Mouse (Mus musculus) kidney, embryonic 15.5 days (tissue): ENCODE results near the gene Atg7. TPM values are rescaled to one million over a fixed set of nuclear protein-coding genes. Genes with fewer than 3 reads are reported as not detected.
A peak's percentile ranks its signal among the peaks of the same experiment; 100 is the strongest.

Source experiments
- ATAC-seq: fragments of 200-750 bp; cut with Nextera tagmentation; replicated peaks from 2 replicates; pipeline ENCODE4 v1.8.0; 2017; ENCODE audit warnings: moderate TSS enrichment; ENCODE audit not compliant: low FRiP score
- H3K27ac ChIP-seq: fragments of 300-500 bp; sonication (generic); 2 replicates; pipeline ENCODE4 v1.5.1; 2015; ENCODE audit warnings: mild to moderate bottlenecking, inconsistent platforms
- H3K27me3 ChIP-seq: fragments of 300-500 bp; sonication (generic); 2 replicates; pipeline ENCODE4 v1.6.1; 2015; ENCODE audit warnings: inconsistent platforms
- H3K36me3 ChIP-seq: fragments of 300-500 bp; sonication (generic); 2 replicates; pipeline ENCODE4 v1.6.1; 2015; ENCODE audit warnings: inconsistent platforms
- H3K4me1 ChIP-seq: fragments of 300-500 bp; sonication (generic); 2 replicates; pipeline ENCODE4 v1.6.1; 2015; ENCODE audit warnings: inconsistent platforms
- H3K4me2 ChIP-seq: fragments of 300-500 bp; sonication (generic); 2 replicates; pipeline ENCODE4 v1.6.1; 2015; ENCODE audit warnings: moderate library complexity, mild to moderate bottlenecking, inconsistent platforms
- H3K4me3 ChIP-seq: fragments of 300-500 bp; sonication (generic); replicated peaks from 2 replicates; pipeline ENCODE4 v1.5.1; 2015; ENCODE audit warnings: mild to moderate bottlenecking, inconsistent platforms
- H3K9ac ChIP-seq: fragments of 300-500 bp; sonication (generic); 2 replicates; pipeline ENCODE4 v1.6.1; 2015; ENCODE audit warnings: mild to moderate bottlenecking, inconsistent platforms
- H3K9me3 ChIP-seq: fragments of 300-500 bp; sonication (generic); replicated peaks from 2 replicates; pipeline ENCODE4 v1.6.1; 2016; ENCODE audit warnings: inconsistent platforms
- WGBS: fragments of 180-500 bp; shearing (Covaris S2); methylation state at CpG from one replicate; pipeline ENCODE4 v1.1.7; 2015; ENCODE audit warnings: mixed read lengths; 5-methylcytosine and 5-hydroxymethylcytosine counted together
- polyA plus RNA-seq: library from polyadenylated mRNA; unstranded; fragments of >200 nt; fragmentation: Nextera tagmentation; extraction: Ambion mirVana; gene quantifications from 2 replicates; pipeline ENCODE4 v1.2.1, GENCODE M21; 2015

Gene Atg7
- polyA plus RNA-seq, 1 experiment from 2014 or later = 23.4 TPM

DNA sequence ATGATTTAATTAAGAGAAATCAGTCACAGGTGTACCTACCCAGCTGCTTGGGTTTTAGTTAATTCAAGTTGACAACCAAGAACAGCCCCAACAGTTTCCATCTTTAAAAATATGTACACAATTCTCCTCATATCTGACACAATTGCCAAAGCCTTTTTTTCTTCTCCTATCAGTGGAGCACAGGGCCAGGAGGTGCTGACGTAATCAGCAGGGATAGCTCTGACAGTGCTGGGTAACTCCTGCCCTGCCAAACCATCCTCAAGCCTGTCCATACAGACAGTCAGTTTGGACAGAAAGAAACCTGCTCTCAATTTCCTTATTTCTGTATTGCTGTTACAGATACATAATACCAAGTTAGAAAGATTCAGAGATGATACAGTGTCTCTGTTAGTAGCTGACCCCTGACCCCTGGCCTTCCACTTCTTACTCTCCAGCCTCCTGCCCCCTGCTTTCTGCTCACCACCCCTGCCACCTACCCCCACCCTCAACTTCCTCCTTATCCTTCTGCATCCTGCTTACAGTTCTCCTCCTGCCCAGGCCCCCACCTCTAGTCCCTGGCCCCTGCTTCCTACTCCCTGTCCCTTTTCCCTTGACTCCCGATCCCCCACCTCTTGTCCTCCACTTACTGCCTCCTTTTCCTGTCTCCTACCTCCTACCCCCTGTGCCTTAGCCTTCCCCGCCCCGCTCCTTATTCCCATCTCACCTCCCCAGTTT lies 16.5 kb downstream of the Atg7 start:
- no peaks in the 10 kb centered on the region for H3K4me1 ChIP-seq
- H3K4me3 ChIP-seq = no peak overlapping the region
- ATAC-seq = no peak; the same call in 1 of the 2 replicates
- no peak overlapping the region for H3K9ac ChIP-seq
- no peaks in the 10 kb centered on the region for H3K36me3 ChIP-seq
- H3K27me3 ChIP-seq = no peaks in the 10 kb centered on the region
- no peak overlapping the region for H3K27ac ChIP-seq
- H3K4me2 ChIP-seq = no peak overlapping the region
- no peaks in the 10 kb centered on the region for H3K9me3 ChIP-seq
- WGBS = 63% methylated on average over 4 of the region's 4 CpGs

DNA sequence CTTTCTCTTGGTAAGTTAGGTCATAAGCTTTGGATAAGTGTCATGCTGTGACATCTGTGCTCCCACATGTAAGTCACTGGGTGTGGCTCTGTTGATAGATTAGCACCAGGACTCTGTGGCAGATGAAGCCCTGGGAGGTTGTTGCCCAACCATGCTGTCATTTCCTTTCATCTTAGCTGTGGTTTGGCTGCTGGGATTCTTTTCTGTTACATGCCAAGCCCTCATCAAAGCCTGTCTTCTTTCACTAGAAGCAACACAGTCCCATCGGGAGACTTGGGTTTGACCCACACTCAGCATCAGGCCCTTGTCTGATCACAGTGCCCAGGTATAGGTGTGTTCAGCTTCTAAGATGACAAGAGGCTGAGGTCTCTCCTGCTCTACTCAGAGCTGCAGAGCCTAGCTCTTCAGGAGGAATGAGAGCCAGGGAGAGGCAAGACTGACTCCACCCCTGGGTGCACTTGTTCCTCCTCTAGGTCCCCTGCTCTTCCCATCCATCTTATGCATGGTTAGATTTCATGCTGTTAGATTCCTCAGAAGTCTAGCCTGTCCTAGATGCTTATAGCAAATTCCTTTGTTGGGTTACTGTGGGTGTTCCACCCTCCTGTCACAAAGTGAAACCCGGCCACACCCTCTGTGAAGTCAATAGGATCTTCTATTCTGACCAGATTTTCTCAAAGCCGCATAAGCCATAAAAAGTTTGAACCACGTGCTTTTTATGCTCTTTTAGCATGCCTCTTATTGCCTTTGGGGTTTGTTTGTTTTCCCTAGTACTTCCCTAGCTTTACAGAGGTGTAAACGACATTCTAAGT lies 17.3 kb downstream of the Atg7 start:
- Histone ChIP-seq H3K9ac (no peak overlapping the region), H3K36me3 (no peaks in the 10 kb centered on the region), H3K4me1 (no peaks in the 10 kb centered on the region), H3K4me3 (no peak overlapping the region), H3K27ac (no peak overlapping the region), H3K9me3 (no peaks in the 10 kb centered on the region), H3K27me3 (no peaks in the 10 kb centered on the region), H3K4me2 (no peak overlapping the region)
- 0 out of 2 replicates have a peak, but pooled peaks have one; percentile 46 for ATAC-seq
- 36% methylated on average over 5 of the region's 5 CpGs for WGBS

DNA sequence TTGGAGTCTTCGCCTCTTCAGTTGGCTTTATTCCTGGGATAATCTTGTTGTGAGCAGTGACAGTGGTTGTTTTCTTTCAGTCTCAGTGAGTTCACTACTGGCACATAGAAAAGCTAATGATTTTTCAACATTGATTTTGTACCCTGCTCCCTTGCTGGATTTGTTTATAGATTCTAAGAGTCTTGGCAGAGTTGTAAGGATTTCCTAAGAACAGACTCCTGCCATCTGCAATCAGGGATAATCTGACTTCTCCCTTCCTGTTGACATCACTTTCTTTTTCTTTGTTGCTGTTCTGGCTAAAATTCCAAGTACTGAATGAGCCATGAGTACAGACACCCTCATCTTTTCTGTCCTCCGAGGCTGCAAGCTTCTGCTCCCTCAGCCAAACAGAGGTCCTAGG lies 20.8 kb downstream of the Atg7 start:
- ATAC-seq = no peak
- 89% methylated on average over 2 of the region's 2 CpGs for WGBS
- Histone ChIP-seq H3K27ac (no peak overlapping the region), H3K4me1 (no peaks in the 10 kb centered on the region), H3K4me3 (no peak overlapping the region), H3K27me3 (no peaks in the 10 kb centered on the region), H3K4me2 (no peak overlapping the region), H3K9me3 (no peaks in the 10 kb centered on the region), H3K9ac (no peak overlapping the region), H3K36me3 (no peaks in the 10 kb centered on the region)

DNA sequence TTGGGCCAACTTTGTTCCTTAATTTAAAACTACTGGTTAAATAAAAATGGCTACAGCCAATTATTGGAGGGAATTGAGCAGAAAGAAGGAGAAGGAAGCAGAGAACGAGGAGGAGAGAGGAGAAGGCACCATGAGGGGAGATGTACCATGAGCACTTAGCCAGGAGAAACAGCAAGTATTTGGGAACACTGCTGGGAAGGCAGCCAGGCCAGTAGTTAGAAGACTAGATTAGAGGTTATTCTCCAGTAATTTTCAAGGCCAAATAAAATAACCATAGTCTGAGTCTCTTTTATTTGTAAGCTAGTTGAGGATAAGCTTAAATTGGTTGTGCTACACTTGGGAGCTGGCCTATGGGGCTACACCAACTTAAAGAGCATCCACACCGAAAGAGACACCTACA lies 21.8 kb downstream of the Atg7 start:
- Histone ChIP-seq H3K27ac (no peak overlapping the region), H3K36me3 (no peaks in the 10 kb centered on the region), H3K9me3 (no peaks in the 10 kb centered on the region), H3K4me1 (no peaks in the 10 kb centered on the region), H3K4me2 (no peak overlapping the region), H3K27me3 (no peaks in the 10 kb centered on the region), H3K4me3 (no peak overlapping the region), H3K9ac (no peak overlapping the region)
- WGBS = 84% methylated on average over 2 of the region's 2 CpGs
- ATAC-seq = no peak

GRCm38 (mm10) chr6:114667518-114667917 lies 24.6 kb downstream of the Atg7 start:
- Histone ChIP-seq H3K36me3 (no peaks in the 10 kb centered on the region), H3K9ac (no peak overlapping the region), H3K27ac (no peak overlapping the region), H3K9me3 (no peaks in the 10 kb centered on the region), H3K4me3 (no peak overlapping the region), H3K4me2 (no peak overlapping the region), H3K4me1 (no peaks in the 10 kb centered on the region), H3K27me3 (no peaks in the 10 kb centered on the region)
- ATAC-seq = no peak
- WGBS = 87% methylated on average over 6 of the region's 6 CpGs

GRCm38 (mm10) chr6:114674771-114675170 lies 31.9 kb downstream of the Atg7 start:
- Histone ChIP-seq H3K27ac (no peak overlapping the region), H3K36me3 (peaks cover 16% of the 10 kb centered on the region), H3K9me3 (peaks cover 3% of the 10 kb centered on the region; the same call in 1 of the 2 replicates), H3K27me3 (no peaks in the 10 kb centered on the region), H3K4me3 (no peak overlapping the region), H3K4me2 (no peak overlapping the region), H3K4me1 (no peaks in the 10 kb centered on the region), H3K9ac (no peak overlapping the region)
- ATAC-seq = no peak

DNA sequence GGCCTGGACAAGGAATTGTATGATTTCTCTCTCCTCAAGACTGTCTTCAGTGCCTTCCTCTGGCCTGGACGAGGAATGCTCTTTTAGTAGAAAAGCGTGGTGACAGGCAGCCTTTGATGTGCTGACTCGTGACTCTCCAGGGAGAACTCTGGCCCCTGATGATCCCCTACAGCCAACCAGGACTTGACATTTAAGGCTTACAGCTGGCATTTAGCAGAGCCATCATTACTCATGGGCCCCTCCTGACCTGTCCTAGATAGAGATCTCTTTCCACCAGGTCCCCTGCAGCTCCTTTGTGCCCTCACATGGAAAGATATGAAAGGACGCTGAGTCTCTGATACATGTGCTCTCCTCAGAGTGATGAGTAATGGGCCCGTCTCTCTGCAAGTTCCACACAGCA lies 33.2 kb downstream of the Atg7 start:
- Histone ChIP-seq H3K36me3 (peaks cover 25% of the 10 kb centered on the region), H3K27me3 (no peaks in the 10 kb centered on the region), H3K9ac (no peak overlapping the region), H3K9me3 (peaks cover 3% of the 10 kb centered on the region; the same call in 1 of the 2 replicates), H3K27ac (no peak overlapping the region), H3K4me3 (no peak overlapping the region), H3K4me2 (no peak overlapping the region), H3K4me1 (no peaks in the 10 kb centered on the region)
- ATAC-seq = no peak
- 42% methylated on average over 5 of the region's 5 CpGs for WGBS

- H3K27me3 ChIP-seq = no peaks in the 10 kb centered on the region
- H3K27ac ChIP-seq = no peak overlapping the region
- WGBS = 77% methylated on average over 9 of the region's 9 CpGs
- no peaks in the 10 kb centered on the region for H3K4me1 ChIP-seq
- no peak overlapping the region for H3K4me3 ChIP-seq
- no peaks in the 10 kb centered on the region for H3K9me3 ChIP-seq
- no peak for ATAC-seq
- no peak overlapping the region for H3K4me2 ChIP-seq
- H3K36me3 ChIP-seq = peaks cover 18% of the 10 kb centered on the region
- H3K9ac ChIP-seq = no peak overlapping the region
Measured at GRCm38 (mm10) chr6:114682092-114682711, 39.3 kb downstream of the Atg7 start.

GRCm38 (mm10) chr6:114683741-114684140 lies 40.8 kb downstream of the Atg7 start:
- Histone ChIP-seq H3K4me2 (no peak overlapping the region), H3K36me3 (peaks cover 18% of the 10 kb centered on the region), H3K27me3 (no peaks in the 10 kb centered on the region), H3K9me3 (no peaks in the 10 kb centered on the region), H3K9ac (no peak overlapping the region), H3K27ac (no peak overlapping the region), H3K4me1 (no peaks in the 10 kb centered on the region), H3K4me3 (no peak overlapping the region)
- 75% methylated on average over 1 of the region's 1 CpGs for WGBS
- ATAC-seq = no peak

GRCm38 (mm10) chr6:114684407-114684806 lies 41.5 kb downstream of the Atg7 start:
- 49% methylated on average over 3 of the region's 3 CpGs for WGBS
- ATAC-seq = no peak
- Histone ChIP-seq H3K36me3 (peaks cover 18% of the 10 kb centered on the region), H3K4me3 (no peak overlapping the region), H3K27ac (no peak overlapping the region), H3K4me1 (no peaks in the 10 kb centered on the region), H3K9ac (no peak overlapping the region), H3K27me3 (no peaks in the 10 kb centered on the region), H3K4me2 (no peak overlapping the region), H3K9me3 (no peaks in the 10 kb centered on the region)

GRCm38 (mm10) chr6:114685412-114685811 lies 42.5 kb downstream of the Atg7 start:
- peaks cover 9% of the 10 kb centered on the region; the same call in 1 of the 2 replicates for H3K36me3 ChIP-seq
- no peak overlapping the region for H3K4me2 ChIP-seq
- H3K9ac ChIP-seq = no peak overlapping the region
- H3K4me1 ChIP-seq = no peaks in the 10 kb centered on the region
- 74% methylated on average over 1 of the region's 1 CpGs for WGBS
- no peaks in the 10 kb centered on the region for H3K9me3 ChIP-seq
- H3K4me3 ChIP-seq = no peak overlapping the region
- no peak overlapping the region for H3K27ac ChIP-seq
- no peaks in the 10 kb centered on the region for H3K27me3 ChIP-seq
- no peak for ATAC-seq

DNA sequence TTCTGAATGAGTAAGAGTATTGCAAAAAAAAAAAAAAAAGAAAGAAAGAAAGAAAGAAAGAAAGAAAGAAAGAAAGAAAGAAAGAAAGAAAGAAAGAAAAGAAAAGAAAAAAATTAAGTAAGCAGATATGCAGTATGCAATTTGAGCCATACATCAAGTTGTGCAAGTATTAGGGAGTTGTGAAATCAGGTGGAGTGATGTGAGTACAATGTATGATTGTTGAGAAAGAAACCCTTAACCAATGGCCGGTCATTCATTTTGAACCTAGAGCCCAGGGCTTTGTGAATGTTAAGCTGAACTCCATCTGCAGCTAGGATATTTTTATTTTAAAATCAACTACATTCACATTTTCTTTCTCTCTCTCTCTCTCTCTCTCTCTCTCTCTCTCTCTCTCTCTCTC lies 44.1 kb downstream of the Atg7 start:
- 82% methylated on average over 1 of the region's 1 CpGs for WGBS
- ATAC-seq = no peak

More for the DNA sequence above, 44.1 kb downstream of the Atg7 start:
- Histone ChIP-seq H3K4me1 (no peaks in the 10 kb centered on the region), H3K4me3 (no peak overlapping the region), H3K9ac (no peak overlapping the region), H3K27me3 (no peaks in the 10 kb centered on the region), H3K27ac (no peak overlapping the region), H3K4me2 (no peak overlapping the region), H3K9me3 (no peaks in the 10 kb centered on the region), H3K36me3 (peaks cover 7% of the 10 kb centered on the region; the same call in 1 of the 2 replicates)
